Mouse (Mus musculus) embryonic stem cell, embryonic (primary cell): ENCODE data around the gene Ndufa7.

Experiments used
- CTCF ChIA-PET, 4 experiments: fragments of 300-600 bp in 2 of 4; fragments of 350-600 bp in 2 of 4; sonication (Branson Sonifier 250); formaldehyde crosslinking; loops; one replicate each; lab custom pipeline; 2022; ENCODE audit warnings: inconsistent platforms in 2 of 4; lab: Charles Lee
- POLR2A ChIA-PET, 4 experiments: fragments of 300-600 bp in 2 of 4; fragments of 350-600 bp in 2 of 4; sonication (Branson Sonifier 250); formaldehyde crosslinking; loops; one replicate each; lab custom pipeline; 2022; ENCODE audit warnings: antibody characterized with exemption in 4 of 4, inconsistent platforms in 1 of 4; lab: Charles Lee

The Ndufa7 gene

DNA sequence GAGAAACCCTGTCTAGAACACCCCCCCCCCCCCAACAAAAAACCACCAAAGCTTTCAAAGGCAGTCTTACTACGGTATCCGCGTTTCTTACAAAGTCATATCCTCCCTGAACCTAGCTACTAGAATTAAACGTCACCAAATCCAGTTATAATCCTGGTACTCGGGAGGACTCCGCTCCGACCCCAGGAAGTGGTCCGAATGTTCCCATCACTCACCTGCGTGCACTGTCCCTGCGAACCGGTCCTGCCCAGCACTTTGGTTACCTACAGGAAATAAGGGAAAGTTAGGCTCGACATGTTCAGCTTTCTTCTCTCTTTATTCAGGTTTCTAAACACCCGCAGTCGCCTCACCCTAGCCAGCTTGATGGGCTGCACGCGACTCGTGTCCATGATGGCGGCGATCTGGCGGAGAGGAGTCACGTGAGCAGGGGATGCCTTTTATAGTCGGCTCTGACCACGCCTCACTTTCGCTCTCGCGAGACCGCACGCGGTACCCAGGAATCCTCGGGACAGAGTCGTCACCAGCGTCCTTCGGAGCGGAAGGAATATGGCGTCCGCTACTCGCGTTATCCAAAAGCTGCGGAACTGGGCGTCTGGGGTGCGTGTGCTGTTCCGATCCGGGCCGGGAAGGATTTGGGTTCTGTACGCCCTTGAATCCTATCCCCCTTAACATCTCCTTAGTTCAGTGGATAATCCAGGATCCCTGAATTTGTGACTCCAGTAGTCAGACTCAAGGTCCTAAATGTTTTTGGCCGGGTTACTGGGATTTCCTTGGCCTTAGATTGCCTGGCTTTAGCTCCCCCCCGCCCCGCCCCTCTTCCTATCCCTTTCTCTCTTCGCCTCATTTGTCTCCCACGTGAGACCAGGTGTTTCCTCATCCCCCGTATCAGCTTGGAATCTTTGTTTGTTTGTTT, at the start of gene Ndufa7, which contains the start of gene Rps28:
Gene Ndufa7, plus strand, starts transcription at position 489 of the 913 bp plus-strand sequence.
Gene Rps28, minus strand, starts transcription at position 479 of the 913 bp plus-strand sequence.
- ChIA-PET POLR2A (interaction anchor here (0.5 to 19.5 kb wide), 179 partner anchors 9 to 1470 kb away, joined by 3 to 544 read pairs (median 4); partner anchors contain the start of genes Angptl4 (in 3 of the 4), B3galt4 (in 3 of the 4), Cd320 (in 3 of the 4) and Daxx (in 3 of the 4)), CTCF (interaction anchor here in 3 of 4 experiments (0.6 to 2.1 kb wide), 6 partner anchors 41 to 430 kb away, joined by 3 to 6 read pairs (median 4); partner anchors contain the start of gene Zfp101 (in 1 of the 3))

DNA sequence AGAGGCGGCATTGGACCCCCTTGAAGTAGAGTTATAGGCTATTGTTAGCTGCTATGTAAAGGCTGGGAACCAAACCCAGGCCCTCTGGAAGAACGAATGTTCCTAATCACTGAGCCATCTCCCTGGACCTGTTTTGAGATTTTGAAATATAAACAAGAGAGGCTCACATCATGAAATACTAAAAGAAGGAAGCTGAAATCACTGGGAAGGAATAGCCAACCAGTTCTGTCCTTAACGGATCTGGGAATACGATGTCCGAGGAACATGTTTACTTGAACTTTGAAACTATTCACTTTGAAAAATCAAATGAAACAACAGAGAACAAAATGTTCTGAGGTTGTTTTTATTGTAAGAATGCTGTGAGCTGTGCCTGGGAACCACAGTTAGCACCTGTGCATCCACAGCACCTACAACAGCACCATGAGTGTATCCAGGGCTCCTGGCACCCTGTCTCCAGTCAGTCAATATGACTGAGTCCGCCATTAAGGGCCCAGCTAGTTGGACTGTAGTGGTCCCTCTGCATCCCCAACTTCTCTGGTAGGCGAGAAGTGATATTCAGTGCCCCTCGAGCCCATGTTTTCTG, 49.7 kb upstream of the Ndufa7 start:
- CTCF ChIA-PET, result no interaction called here

DNA sequence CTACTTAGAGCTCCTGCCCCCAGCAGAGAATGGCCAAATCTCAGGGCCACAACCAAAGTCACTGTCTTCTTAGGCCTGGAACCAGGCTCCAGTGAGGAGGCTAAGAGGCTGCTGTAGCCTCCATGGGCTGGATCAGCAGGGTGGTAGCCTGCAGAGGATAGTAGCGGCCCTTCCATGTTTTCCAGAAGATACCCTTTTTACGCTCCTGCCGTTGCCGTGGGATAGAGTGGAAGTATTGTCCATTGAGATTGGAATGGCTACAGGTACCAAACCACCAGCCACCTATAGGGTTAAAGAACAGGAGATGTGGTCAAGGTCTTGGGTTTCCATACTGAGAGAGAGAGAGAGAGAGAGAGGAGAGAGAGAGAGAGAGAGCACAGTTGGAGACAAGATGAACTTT, 49.1 kb upstream of the Ndufa7 start:
- ChIA-PET POLR2A (interaction anchor here in 3 of 4 experiments (1.0 to 11.8 kb wide), 6 partner anchors 15 to 48 kb away, joined by 3 to 124 read pairs (median 10); partner anchors contain the start of gene Rab11b (in 2 of the 3)), CTCF (no interaction called here)

More for the DNA sequence above, 49.7 kb upstream of the Ndufa7 start:
- POLR2A ChIA-PET, result interaction anchor here in 3 of 4 experiments (1.1 to 11.8 kb wide), 4 partner anchors 14 to 49 kb away, joined by 3 to 124 read pairs (median 12); partner anchors contain the start of gene Rab11b (in 2 of the 3)

DNA sequence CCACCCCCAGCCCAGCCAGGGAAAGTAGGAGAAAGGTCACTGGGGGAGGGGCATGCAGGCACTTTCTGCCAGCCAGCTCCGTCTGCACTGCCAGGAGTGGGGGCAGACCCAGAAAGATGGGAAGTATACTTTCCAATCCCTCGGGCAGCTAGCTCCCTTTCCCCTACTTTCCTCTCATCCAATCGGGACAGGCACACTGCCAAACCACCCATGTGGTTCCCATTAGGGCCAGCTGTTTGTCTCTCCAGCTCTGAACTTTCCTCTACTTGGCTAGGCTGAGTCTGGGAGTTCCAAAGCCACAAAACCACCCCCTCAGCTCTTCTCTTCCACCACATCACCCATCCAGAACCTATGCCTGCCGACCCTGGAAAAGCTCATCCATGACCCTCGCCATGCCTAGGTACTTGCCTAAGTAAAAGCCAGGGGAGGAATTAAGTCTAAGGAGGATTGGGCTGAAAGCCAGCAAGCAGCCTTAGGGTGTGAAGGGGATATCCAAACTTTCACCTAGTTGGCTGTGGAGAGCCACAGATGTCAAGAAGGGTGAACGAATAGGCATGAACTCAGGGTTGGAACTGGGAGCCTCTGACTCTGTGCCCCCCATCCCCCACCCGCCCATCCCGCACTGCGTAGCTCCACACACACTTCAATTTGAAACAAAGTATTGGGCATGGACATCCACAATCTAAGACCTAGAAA, 45.0 kb upstream of the Ndufa7 start:
- ChIA-PET POLR2A (interaction anchor here in 3 of 4 experiments (0.6 to 11.8 kb wide), 21 partner anchors 12 to 189 kb away, joined by 3 to 124 read pairs (median 4); partner anchors contain the start of genes Rab11b (in 3 of the 3), Ndufa7 (in 2 of the 3), Rps28 (in 2 of the 3) and Kank3 (in 1 of the 3)), CTCF (interaction anchor here in 2 of 4 experiments (0.7 kb wide), 2 partner anchors 10 to 936 kb away, joined by 3 read pairs; no protein-coding TSS in a partner anchor)

DNA sequence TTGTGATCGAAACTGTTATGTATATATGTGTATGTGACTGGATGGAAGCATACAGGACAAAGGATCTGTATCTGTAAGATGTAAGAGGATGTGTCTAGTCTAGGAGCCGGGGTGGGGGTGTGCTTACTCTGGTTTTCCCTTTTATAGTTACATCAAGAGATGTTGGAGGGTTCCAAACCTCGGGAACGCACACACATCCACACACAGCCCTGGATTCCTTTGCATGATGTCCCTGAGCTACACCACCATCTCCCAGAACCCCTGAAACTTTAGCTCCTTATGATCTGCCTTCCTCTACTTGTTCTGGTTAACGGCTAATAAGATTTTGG, 44.4 kb upstream of the Ndufa7 start:
- POLR2A ChIA-PET, result interaction anchor here in 3 of 4 experiments (0.6 to 11.8 kb wide), 18 partner anchors 12 to 190 kb away, joined by 3 to 124 read pairs (median 7); partner anchors contain the start of genes Rab11b (in 3 of the 3), Ndufa7 (in 2 of the 3), Rps28 (in 2 of the 3) and Kank3 (in 1 of the 3)
- CTCF ChIA-PET, result no interaction called here

DNA sequence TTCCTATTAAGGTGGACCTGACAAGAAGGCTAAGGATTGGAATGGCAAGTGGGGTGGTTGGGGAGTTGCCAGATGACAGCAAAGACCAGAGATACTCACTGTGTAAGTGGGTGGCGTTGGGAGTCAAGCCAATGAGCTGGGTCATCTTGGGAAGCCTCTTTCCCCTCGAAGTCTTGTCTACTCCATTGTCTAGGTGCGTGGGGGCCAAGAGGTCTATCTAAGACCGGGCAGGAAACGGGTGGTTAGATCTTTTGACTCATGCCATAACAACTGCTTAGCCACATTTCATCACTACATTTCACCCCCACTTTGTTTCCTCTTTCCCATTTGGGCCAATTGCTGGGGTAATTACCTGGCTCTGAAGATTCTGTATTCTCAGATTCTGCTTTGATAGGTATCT, 43.9 kb upstream of the Ndufa7 start:
- ChIA-PET CTCF (interaction anchor here in 1 of 4 experiments (1.4 kb wide), 1 partner anchor 144 kb away, joined by 3 read pairs; no protein-coding TSS in a partner anchor), POLR2A (interaction anchor here in 3 of 4 experiments (0.6 to 11.8 kb wide), 28 partner anchors 12 to 188 kb away, joined by 3 to 124 read pairs (median 6); partner anchors contain the start of genes Ndufa7 (in 3 of the 3), Rab11b (in 3 of the 3), Rps28 (in 3 of the 3) and Kank3 (in 1 of the 3))

DNA sequence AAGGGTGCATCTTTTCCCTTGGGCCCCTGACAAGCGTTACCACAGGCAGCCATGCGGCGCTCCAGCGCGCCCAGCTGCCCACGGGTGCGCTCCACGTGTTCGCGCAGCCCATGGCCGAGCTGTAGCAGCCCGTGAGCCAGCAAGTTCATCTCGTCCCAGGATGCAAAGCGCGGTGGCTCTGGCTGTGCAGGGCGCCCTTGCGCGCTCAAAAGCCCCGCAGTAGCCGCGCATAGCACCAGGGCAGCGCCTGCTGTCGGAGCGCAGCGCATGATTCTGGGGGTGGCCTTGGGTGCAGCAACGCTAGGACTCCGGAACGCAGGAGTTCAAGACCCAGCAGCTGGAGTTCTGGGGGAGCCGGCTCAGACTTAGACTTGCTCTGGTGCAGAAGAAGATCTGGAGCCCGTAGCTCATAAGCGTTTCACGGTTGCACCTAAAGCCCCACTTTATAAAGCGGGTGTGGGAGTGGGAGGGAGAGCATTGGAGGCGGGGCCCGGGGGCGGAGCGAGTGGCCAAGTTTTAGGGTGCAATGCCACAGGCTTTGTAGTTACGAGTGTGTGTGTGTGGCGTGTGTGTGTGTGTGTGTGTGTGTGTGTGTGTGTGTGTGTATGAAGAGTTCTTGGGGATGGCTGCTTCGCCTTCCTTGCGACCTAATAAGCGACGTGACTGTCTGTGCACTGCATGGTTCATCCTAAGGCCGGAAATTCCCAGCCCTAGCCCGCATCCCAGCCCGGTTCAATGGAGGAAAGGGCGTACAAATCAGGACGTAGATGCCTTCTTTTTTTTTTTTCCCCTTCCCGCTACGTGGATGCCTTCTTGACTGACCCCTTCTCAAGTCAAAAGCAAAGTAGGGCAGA, 43.0 kb upstream of the Ndufa7 start, which contains the start of gene Angptl4:
Gene Angptl4, minus strand, starts transcription at position 707 of the 854 bp plus-strand sequence.
- CTCF ChIA-PET, result interaction anchor here (0.5 to 1.4 kb wide), 7 partner anchors 22 to 1925 kb away, joined by 3 to 4 read pairs (median 3); partner anchors contain the start of gene Kank3 (in 1 of the 4)
- POLR2A ChIA-PET, result interaction anchor here in 3 of 4 experiments (0.6 to 11.8 kb wide), 50 partner anchors 10 to 187 kb away, joined by 3 to 124 read pairs (median 4); partner anchors contain the start of genes Kank3 (in 3 of the 3), Ndufa7 (in 3 of the 3), Rab11b (in 3 of the 3) and Rps28 (in 3 of the 3)

DNA sequence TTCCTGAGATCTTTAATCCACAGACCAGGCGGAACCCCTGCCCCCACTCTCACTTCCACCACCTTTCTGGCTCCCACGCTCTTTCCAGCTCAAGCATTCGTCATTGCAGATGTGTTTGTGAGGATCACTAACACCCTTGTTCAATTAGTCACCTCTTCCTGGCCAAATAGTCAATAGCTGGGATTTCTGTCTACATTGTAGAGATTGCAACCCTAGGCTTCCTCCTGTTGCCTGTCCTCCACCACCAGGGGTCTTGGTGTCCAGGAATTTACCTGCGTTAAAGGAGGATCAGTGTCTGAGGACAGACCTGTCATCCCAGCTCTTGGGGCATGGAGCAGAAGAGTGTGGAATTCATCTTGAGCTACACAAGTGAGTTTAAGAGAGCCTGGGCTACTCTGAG, 42.3 kb upstream of the Ndufa7 start:
- CTCF ChIA-PET, result interaction anchor here in 3 of 4 experiments (0.5 to 1.1 kb wide), 4 partner anchors 29 to 1926 kb away, joined by 3 to 4 read pairs (median 4); partner anchors contain the start of gene Kank3 (in 1 of the 3)
- POLR2A ChIA-PET, result interaction anchor here in 3 of 4 experiments (0.7 to 11.8 kb wide), 30 partner anchors 9 to 127 kb away, joined by 3 to 124 read pairs (median 4); partner anchors contain the start of genes Ndufa7 (in 3 of the 3), Rab11b (in 3 of the 3), Rps28 (in 3 of the 3) and Daxx (in 1 of the 3)

DNA sequence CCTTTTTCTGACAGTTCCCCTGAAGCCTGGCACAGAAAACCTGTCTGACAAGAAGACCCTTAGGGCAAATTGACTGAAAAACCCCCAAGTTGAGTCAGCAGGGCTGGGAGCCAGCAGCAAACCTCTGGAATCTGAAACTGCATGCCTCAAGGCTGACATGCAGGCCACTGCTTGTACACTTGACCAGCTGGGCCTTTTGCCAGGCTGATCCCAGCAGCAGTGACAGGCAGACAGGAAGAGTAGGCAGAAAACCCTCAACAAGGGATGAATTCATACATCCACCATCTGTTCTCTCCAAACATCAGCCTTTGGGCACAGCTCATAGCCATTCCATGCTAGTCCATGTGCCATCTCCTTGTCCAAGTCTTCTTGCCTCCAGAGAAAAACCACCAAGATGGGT, 41.0 kb upstream of the Ndufa7 start:
- CTCF ChIA-PET, result interaction anchor here in 3 of 4 experiments (0.6 to 1.6 kb wide), 3 partner anchors 19 to 184 kb away, joined by 3 to 10 read pairs (median 8); partner anchors contain the start of gene Rab11b (in 1 of the 3)
- POLR2A ChIA-PET, result interaction anchor here in 3 of 4 experiments (0.7 to 11.8 kb wide), 7 partner anchors 9 to 197 kb away, joined by 3 to 124 read pairs (median 34); partner anchors contain the start of gene Rab11b (in 2 of the 3)

DNA sequence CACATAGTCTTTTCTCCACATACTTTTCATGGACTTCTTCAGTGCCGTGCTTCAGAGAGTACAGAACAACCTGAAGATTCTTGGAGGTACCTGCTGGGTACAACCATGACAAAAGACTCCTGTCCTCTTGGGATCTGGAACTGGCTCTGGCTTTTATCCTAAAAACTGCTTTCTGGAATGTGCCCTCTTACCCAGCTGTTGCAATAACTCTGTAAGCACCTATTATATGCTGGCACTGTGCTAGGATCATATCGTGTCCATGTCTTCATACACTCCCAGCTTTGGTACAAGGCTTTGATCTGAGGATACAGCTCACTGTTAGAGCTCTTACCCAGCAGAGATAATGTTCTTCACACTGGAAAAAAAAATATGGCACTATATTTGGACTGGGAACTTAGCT, 39.4 kb upstream of the Ndufa7 start:
- CTCF ChIA-PET, result interaction anchor here in 1 of 4 experiments (1.3 kb wide), 1 partner anchor 17 kb away, joined by 3 read pairs; no protein-coding TSS in a partner anchor

DNA sequence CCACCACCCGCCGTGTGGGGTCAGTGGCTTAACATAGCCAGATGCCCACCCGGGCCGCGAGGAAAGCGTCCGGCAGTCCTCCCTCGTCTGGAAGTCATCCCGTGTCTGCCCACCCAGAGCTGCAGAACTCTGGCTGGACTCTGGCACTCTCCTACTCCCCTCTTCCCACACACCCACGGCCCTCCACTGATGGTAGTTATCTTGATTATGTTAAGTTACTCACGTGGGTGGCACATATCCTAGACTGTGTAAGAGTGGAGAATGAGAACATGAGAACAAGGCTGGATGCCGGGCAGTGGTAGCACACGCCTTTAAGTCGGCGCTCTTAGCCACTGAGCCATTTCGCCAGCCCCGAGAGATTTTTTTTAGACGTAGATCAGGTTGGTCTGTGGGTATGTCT, 38.0 kb upstream of the Ndufa7 start:
- ChIA-PET POLR2A (interaction anchor here in 3 of 4 experiments (0.6 to 3.6 kb wide), 8 partner anchors 10 to 301 kb away, joined by 3 to 20 read pairs (median 4); partner anchors contain the start of gene Rab11b (in 2 of the 3)), CTCF (interaction anchor here in 1 of 4 experiments (1.0 kb wide), 1 partner anchor 18 kb away, joined by 3 read pairs; no protein-coding TSS in a partner anchor)

More for the DNA sequence above, 39.4 kb upstream of the Ndufa7 start:
- POLR2A ChIA-PET, result interaction anchor here in 2 of 4 experiments (1.0 to 3.6 kb wide), 6 partner anchors 20 to 39 kb away, joined by 3 to 20 read pairs (median 8); partner anchors contain the start of genes Ndufa7 (in 2 of the 2), Rab11b (in 2 of the 2) and Rps28 (in 2 of the 2)

DNA sequence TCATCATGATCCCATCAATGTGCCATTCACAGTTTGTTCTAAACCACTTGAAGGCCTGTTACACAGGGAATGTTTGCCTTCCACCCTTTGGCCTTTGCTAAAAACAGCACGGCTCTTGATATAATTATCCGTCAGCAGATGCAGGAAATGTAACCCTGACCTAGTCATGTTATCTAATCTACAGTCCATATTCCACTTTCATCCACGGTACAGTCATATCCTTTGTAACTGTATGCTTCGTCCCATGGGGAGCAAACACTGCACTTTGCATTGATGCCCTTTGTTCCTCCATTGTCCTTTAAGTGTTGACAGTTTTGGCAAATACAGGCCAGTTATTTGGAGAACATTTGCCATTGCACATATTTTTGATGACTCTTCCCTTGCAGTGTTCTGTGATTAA, 35.6 kb upstream of the Ndufa7 start:
- CTCF ChIA-PET, result no interaction called here
- POLR2A ChIA-PET, result interaction anchor here in 2 of 4 experiments (1.2 to 4.0 kb wide), 4 partner anchors 14 to 35 kb away, joined by 3 to 18 read pairs (median 4); partner anchors contain the start of genes Ndufa7 (in 1 of the 2), Rab11b (in 1 of the 2) and Rps28 (in 1 of the 2)

DNA sequence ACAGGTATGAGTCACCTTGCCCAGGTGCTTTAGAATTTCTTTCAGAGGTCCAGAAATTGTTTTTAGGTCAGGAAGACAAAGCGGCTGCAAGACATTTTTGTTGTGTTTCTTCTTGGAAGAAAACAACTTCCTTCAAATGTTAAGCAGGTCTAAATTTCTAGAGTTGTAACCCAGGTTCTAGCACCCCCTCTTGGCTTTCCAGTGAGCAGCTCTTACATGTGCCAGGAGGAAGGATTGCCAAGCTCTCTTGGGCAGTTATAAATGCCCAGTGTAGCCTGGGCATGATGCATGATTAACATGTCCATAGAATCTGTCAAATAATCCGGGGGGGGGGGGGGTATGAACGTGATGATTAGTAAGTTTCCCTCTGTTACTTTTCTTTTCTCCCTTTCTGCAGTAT, 26.1 kb upstream of the Ndufa7 start:
- ChIA-PET POLR2A (interaction anchor here in 2 of 4 experiments (0.6 to 1.7 kb wide), 7 partner anchors 16 to 615 kb away, joined by 3 to 7 read pairs (median 3); no protein-coding TSS in a partner anchor), CTCF (interaction anchor here in 2 of 4 experiments (0.6 kb wide), 2 partner anchors 127 to 849 kb away, joined by 5 to 6 read pairs; no protein-coding TSS in a partner anchor)

DNA sequence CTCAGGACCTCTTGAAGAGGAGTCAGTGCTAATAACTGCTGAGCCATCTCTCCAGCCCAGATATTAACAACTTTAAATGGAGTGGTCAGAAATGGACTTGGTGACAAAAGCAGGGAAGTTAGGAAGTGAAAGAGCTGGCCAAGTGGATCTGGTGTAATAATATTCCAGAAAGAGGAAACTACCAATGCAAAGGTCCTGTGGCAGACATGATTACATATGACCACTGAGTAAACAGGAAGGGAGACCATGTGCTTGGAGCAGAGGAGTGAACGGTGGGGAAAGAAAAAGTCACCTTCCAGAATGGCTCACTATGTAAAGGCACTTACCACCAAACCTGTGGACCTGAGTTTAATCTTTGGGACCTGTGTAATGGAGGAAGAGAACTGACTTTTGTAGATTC, 25.1 kb upstream of the Ndufa7 start:
- ChIA-PET POLR2A (interaction anchor here in 2 of 4 experiments (0.8 to 1.7 kb wide), 6 partner anchors 14 to 25 kb away, joined by 3 to 5 read pairs (median 3); partner anchors contain the start of genes Ndufa7 (in 1 of the 2) and Rps28 (in 1 of the 2)), CTCF (no interaction called here)

DNA sequence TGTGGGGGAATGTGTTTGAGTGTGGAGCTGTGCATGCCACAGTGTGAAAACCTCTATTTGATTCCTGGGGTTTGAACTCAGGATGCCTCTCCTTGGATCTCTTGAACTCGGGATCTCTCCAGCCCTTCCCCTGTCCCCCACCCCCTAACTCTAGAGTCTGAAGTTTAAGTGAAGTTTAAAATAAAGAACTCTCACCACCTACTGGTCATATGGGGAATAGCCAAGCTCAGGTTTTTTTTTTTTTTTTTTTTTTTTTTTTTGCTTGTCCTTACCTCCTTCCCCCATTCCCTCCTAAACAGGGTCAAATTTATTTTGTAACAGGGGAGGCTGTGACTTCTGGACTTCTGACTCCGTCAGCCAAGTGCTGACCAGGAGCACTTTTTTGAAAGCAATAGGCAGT, 22.2 kb upstream of the Ndufa7 start:
- CTCF ChIA-PET, result interaction anchor here (0.5 to 1.9 kb wide), 40 partner anchors 8 to 1040 kb away, joined by 3 to 11 read pairs (median 4); partner anchors contain the start of genes Daxx (in 1 of the 4) and Rab11b (in 1 of the 4)
- POLR2A ChIA-PET, result interaction anchor here (0.6 to 17.6 kb wide), 41 partner anchors 8 to 497 kb away, joined by 3 to 544 read pairs (median 4); partner anchors contain the start of genes Ndufa7 (in 4 of the 4), Rps28 (in 4 of the 4), March2 (in 2 of the 4) and Rab11b (in 2 of the 4)
